Mouse (Mus musculus): Measurements from ENCODE around the gene Zscan22.
"Not testable (repeated sequence)": the region's sequence is repeated elsewhere in the genome, so short reads cannot be mapped to it uniquely, and the experiment has no call there.

The Zscan22 gene

GRCm38 (mm10) chr7:12897655-12898410 is at the start of gene Zscan22:
TSS of gene Zscan22 (plus strand) at chr7:12897815.
- peak; percentile 94 to 95 for DNase-seq (ENCODE audit: low spot score in 2 of 2)

GRCm38 (mm10) chr7:12874301-12874700 is 23.3 kb upstream of the Zscan22 start:
- DNase-seq (ENCODE audit: low spot score in 2 of 2), result no peak

- DNase-seq (ENCODE audit: low spot score in 2 of 2), result no peak
Observed at GRCm38 (mm10) chr7:12880036-12880435, 17.6 kb upstream of the Zscan22 start.

GRCm38 (mm10) chr7:12880497-12880896 is 17.1 kb upstream of the Zscan22 start:
- DNase-seq (ENCODE audit: low spot score in 2 of 2), result not testable (repeated sequence)

- DNase-seq (ENCODE audit: low spot score in 2 of 2), result peak; percentile 95
Observed at GRCm38 (mm10) chr7:12880911-12881660, 16.5 kb upstream of the Zscan22 start, which contains the start of gene Zfp128. TSS of gene Zfp128 (plus strand) at chr7:12881177.

GRCm38 (mm10) chr7:12886563-12887266 is 10.9 kb upstream of the Zscan22 start:
- no peak for DNase-seq (ENCODE audit: low spot score in 2 of 2)

- DNase-seq (ENCODE audit: low spot score in 2 of 2), result no peak
Observed at GRCm38 (mm10) chr7:12887585-12887984, 10.0 kb upstream of the Zscan22 start.

GRCm38 (mm10) chr7:12890928-12891327 is 6.7 kb upstream of the Zscan22 start:
- DNase-seq (ENCODE audit: low spot score in 2 of 2), result no peak

- no peak for DNase-seq (ENCODE audit: low spot score in 2 of 2)
Observed at GRCm38 (mm10) chr7:12891334-12891733, 6.3 kb upstream of the Zscan22 start.

- no peak for DNase-seq (ENCODE audit: low spot score in 2 of 2)
Observed at GRCm38 (mm10) chr7:12901517-12901916, 3.9 kb downstream of the Zscan22 start.

GRCm38 (mm10) chr7:12903623-12904022 is 6.0 kb downstream of the Zscan22 start:
- DNase-seq (ENCODE audit: low spot score in 2 of 2), result no peak

- DNase-seq (ENCODE audit: low spot score in 2 of 2), result no peak
Observed at GRCm38 (mm10) chr7:12905146-12905545, 7.5 kb downstream of the Zscan22 start.

GRCm38 (mm10) chr7:12909498-12909962 is 11.9 kb downstream of the Zscan22 start:
- peak; percentile 50 to 83 for DNase-seq (ENCODE audit: low spot score in 2 of 2)

- peak; percentile 55 to 59 for DNase-seq (ENCODE audit: low spot score in 2 of 2)
Observed at GRCm38 (mm10) chr7:12910181-12910668, 12.6 kb downstream of the Zscan22 start.

GRCm38 (mm10) chr7:12913556-12913955 is 15.9 kb downstream of the Zscan22 start:
- no peak for DNase-seq (ENCODE audit: low spot score in 2 of 2)

- DNase-seq (ENCODE audit: low spot score in 2 of 2), result not testable (repeated sequence)
Observed at GRCm38 (mm10) chr7:12920495-12920894, 22.9 kb downstream of the Zscan22 start.

- DNase-seq (ENCODE audit: low spot score in 2 of 2), result no peak
Observed at GRCm38 (mm10) chr7:12921318-12921704, 23.7 kb downstream of the Zscan22 start.

- peak; percentile 99 for DNase-seq (ENCODE audit: low spot score in 2 of 2)
Observed at GRCm38 (mm10) chr7:12921705-12922465, 24.3 kb downstream of the Zscan22 start, which contains the start of gene Rps5. TSS of gene Rps5 (plus strand) at chr7:12922290.

GRCm38 (mm10) chr7:12922729-12923128 is 25.1 kb downstream of the Zscan22 start:
- no peak for DNase-seq (ENCODE audit: low spot score in 2 of 2)

- DNase-seq (ENCODE audit: low spot score in 2 of 2), result no peak
Observed at GRCm38 (mm10) chr7:12926316-12926715, 28.7 kb downstream of the Zscan22 start.

GRCm38 (mm10) chr7:12927191-12927680 is 29.6 kb downstream of the Zscan22 start, which contains the start of gene Rnf225:
TSS of gene Rnf225 (plus strand) at chr7:12927416.
- DNase-seq (ENCODE audit: low spot score in 2 of 2), result no peak
